Comparison of ENCODE assay signal across 16 mouse cellular contexts in the genomic region with DNA sequence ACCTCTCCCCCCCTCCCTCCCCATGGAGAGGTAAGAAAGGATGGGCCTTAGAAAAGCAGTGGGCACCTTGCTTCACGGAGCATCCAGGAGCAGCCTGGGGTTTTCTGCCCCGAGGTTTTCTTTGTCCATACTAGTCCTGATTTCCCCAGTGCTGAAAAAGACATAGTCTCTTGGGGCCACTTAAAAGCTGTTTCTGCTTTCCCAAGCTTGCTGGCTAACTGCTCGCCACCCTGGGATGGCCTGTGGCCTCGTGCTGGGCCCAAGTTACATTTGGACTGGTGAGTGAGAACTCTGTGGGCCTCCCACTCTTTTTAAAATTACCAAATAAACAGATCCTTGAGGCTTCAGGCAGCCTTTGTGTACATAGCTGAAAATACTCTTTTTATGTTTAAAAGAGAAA. TPM values are rescaled to one million over a fixed set of nuclear protein-coding genes. Genes with fewer than 3 reads are reported as not detected.
A peak's percentile ranks its signal among the peaks of the same experiment; 100 is the strongest.
DNase-seq lines count a peak whose midpoint lies in the region; ATAC-seq and TF ChIP-seq lines count a peak whose summit lies in the region.
"Had no signal": no experiment of that assay in that cellular context is flagged by ENCODE, and none has a peak within 500 bp of the region (broad histone marks: within the 10 kb centered on the region; RNA-seq: fewer than 3 reads in every experiment).

No protein-coding gene starts in this region.

- TF ChIP-seq RAD21 in CH12.LX (IDR thresholded peaks at IDR 0.05; ENCODE audit: low read depth, low read length) = no peak

- H3K79me2 ChIP-seq in CH12.LX (replicated peaks; ENCODE audit: control insufficient read depth, extremely low read depth, insufficient read depth, poor library complexity, severe bottlenecking) = no peaks in the 10 kb centered on the region

- H3K27ac ChIP-seq in CH12.LX (ENCODE audit: insufficient read depth, low read depth) = no peak overlapping the region
- peak overlapping the region; percentile 85 for H3K27ac ChIP-seq in embryonic facial prominence, embryonic 14.5 days (replicated peaks; ENCODE audit: low read depth, low read length)
- H3K27ac ChIP-seq: kidney, postnatal 0 days; liver, embryonic 15.5 days; midbrain, embryonic 13.5 days had no signal

- H3K4me3 ChIP-seq in CH12.LX (replicated peaks in 1 of 3; ENCODE audit: low read depth in 2 of 3, low read length in 2 of 3, poor library complexity in 1 of 3) = no peak overlapping the region
- no peak overlapping the region for H3K4me3 ChIP-seq in embryonic facial prominence, embryonic 14.5 days (ENCODE audit: low read depth, low read length)
- H3K4me3 ChIP-seq: liver, embryonic 15.5 days; midbrain, embryonic 13.5 days had no signal

- in situ Hi-C loops in CH12.LX (cut with MboI; ENCODE audit: low pct_ligation_motif_present, low pct_unique_long_range_greater_than_20kb, low sequenced_read_pairs) = no loop called here

- ATAC-seq in embryonic facial prominence, embryonic 14.5 days (ENCODE audit: low read depth) = no peak

- TF ChIP-seq CTCF in CH12.LX (conservative IDR thresholded peaks at IDR 0.05 in 1 of 2, IDR thresholded peaks at IDR 0.05 in 1 of 2; ENCODE audit: low read depth in 2 of 2, low read length in 2 of 2) = no peak

- peaks cover 4 to 46% of the 10 kb centered on the region in 2 experiments; a peak in 3 of 4 replicates for H3K4me1 ChIP-seq in CH12.LX (ENCODE audit: control insufficient read depth in 1 of 2, insufficient read depth in 2 of 2)
- H3K4me1 ChIP-seq in embryonic facial prominence, embryonic 14.5 days (ENCODE audit: control insufficient read depth, insufficient read depth, low read length) = peaks cover 30% of the 10 kb centered on the region

- H3K27me3 ChIP-seq in CH12.LX (replicated peaks) = no peaks in the 10 kb centered on the region
- no peaks in the 10 kb centered on the region for H3K27me3 ChIP-seq in embryonic facial prominence, embryonic 14.5 days (replicated peaks; ENCODE audit: control insufficient read depth, insufficient read depth, low read length)
- H3K27me3 ChIP-seq: liver, embryonic 15.5 days; midbrain, embryonic 13.5 days had no signal

- H3K36me3 ChIP-seq in CH12.LX (replicated peaks in 1 of 2; ENCODE audit: control insufficient read depth in 1 of 2, insufficient read depth in 1 of 2, low read length in 1 of 2) = peaks cover 0 to under 1% of the 10 kb centered on the region in 2 experiments
- H3K36me3 ChIP-seq in embryonic facial prominence, embryonic 14.5 days (ENCODE audit: control insufficient read depth, insufficient read depth, low read length) = no peaks in the 10 kb centered on the region
- H3K36me3 ChIP-seq: liver, embryonic 15.5 days; midbrain, embryonic 13.5 days had no signal

- dilution Hi-C loops in CH12.LX (cut with MboI; ENCODE audit: extremely low pct_ligation_motif_present, extremely low pct_unique_long_range_greater_than_20kb, low sequenced_read_pairs) = no loop called here

- no peak for TF ChIP-seq EP300 in CH12.LX (IDR thresholded peaks at IDR 0.05; ENCODE audit: low read length)

- WGBS in embryonic facial prominence, embryonic 14.5 days = 48% methylated on average over 4 of the region's 4 CpGs

- TF ChIP-seq POLR2A in CH12.LX (IDR thresholded peaks at IDR 0.05; ENCODE audit: low read depth, low read length) = no peak

- DNase-seq in adrenal gland, postnatal 14 days = peak; percentile 48
- no peak for DNase-seq in adrenal gland, postnatal 4 days (ENCODE audit: low spot score in 2 of 2)
- DNase-seq in heart, adult 9 months (ENCODE audit: low spot score in 2 of 2) = peak; percentile 44 to 60
- no peak for DNase-seq in heart, postnatal 4 days
- no peak for DNase-seq in CH12.LX (ENCODE audit: extremely low read depth)
- no peak for DNase-seq in embryonic facial prominence, embryonic 14.5 days (ENCODE audit: low spot score)
- no peak for DNase-seq in embryo, embryonic 10 days (ENCODE audit: low spot score)
- no peak for DNase-seq in frontal cortex, adult 2 months (ENCODE audit: extremely low spot score in 1 of 2, low spot score in 1 of 2)
- DNase-seq: cerebellum, postnatal 36 days; lung, postnatal 36 days had no signal

- peak overlapping the region; percentile 17; the same call in 1 of the 2 replicates for H3K9ac ChIP-seq in CH12.LX (ENCODE audit: insufficient read depth, low read depth)
- peak overlapping the region; percentile 35; the same call in 1 of the 2 replicates for H3K9ac ChIP-seq in embryonic facial prominence, embryonic 14.5 days (ENCODE audit: low read depth, low read length)
- H3K9ac ChIP-seq: liver, embryonic 15.5 days; midbrain, embryonic 13.5 days had no signal

- H3K4me2 ChIP-seq in CH12.LX (ENCODE audit: insufficient read depth, low read depth, poor library complexity, severe bottlenecking) = no peak overlapping the region; the same call in 1 of the 2 replicates
- H3K4me2 ChIP-seq in embryonic facial prominence, embryonic 14.5 days (ENCODE audit: low read depth, low read length) = 0 out of 2 replicates have a peak overlapping the region, but pooled peaks have one; percentile 16
- H3K4me2 ChIP-seq: liver, embryonic 15.5 days; midbrain, embryonic 13.5 days had no signal

- no peaks in the 10 kb centered on the region for H3K9me3 ChIP-seq in CH12.LX (replicated peaks; ENCODE audit: low read length)
- no peaks in the 10 kb centered on the region for H3K9me3 ChIP-seq in embryonic facial prominence, embryonic 14.5 days (ENCODE audit: control insufficient read depth, low read length)
- H3K9me3 ChIP-seq: liver, embryonic 15.5 days; midbrain, embryonic 13.5 days had no signal

TF ChIP-seq in CH12.LX, 34 proteins besides CTCF, POLR2A, EP300 and RAD21:
- no peak for TF ChIP-seq NRF1 (IDR thresholded peaks at IDR 0.05; ENCODE audit: low read depth, low read length)
- TF ChIP-seq BHLHE40 (IDR thresholded peaks at IDR 0.05; ENCODE audit: low read depth, low read length) = no peak
- TF ChIP-seq JUND (conservative IDR thresholded peaks at IDR 0.05; ENCODE audit: low read depth, low read length) = no peak
- no peak for TF ChIP-seq SMC3 (IDR thresholded peaks at IDR 0.05; ENCODE audit: low read depth, low read length)
- TF ChIP-seq JUN (IDR thresholded peaks at IDR 0.05; ENCODE audit: insufficient read depth, low read depth, low read length) = no peak
- no peak for TF ChIP-seq TBP (conservative IDR thresholded peaks at IDR 0.05; ENCODE audit: low read depth, low read length)
- TF ChIP-seq SIN3A (IDR thresholded peaks at IDR 0.05; ENCODE audit: low read length) = no peak
- no peak for TF ChIP-seq PAX5 (IDR thresholded peaks at IDR 0.05; ENCODE audit: low read length)
- no peak for TF ChIP-seq USF1 (IDR thresholded peaks at IDR 0.05; ENCODE audit: low read depth, low read length)
- TF ChIP-seq E2F4 (IDR thresholded peaks at IDR 0.05; ENCODE audit: insufficient replicate concordance, low read depth, low read length) = no peak
TF ChIP-seq in CH12.LX: peak in this region for 0.

RNA-seq across cellular contexts. Expression of gene 4930558K02Rik, which starts 2.1 kb away (rescaled TPM):
- not detected in 2 replicates for total RNA-seq in adrenal gland, postnatal 14 days (2021)
- total RNA-seq in adrenal gland, postnatal 4 days (2021) = under 1 TPM in 1 of 2 experiments, not detected in 1; 0.31 TPM
- total RNA-seq in heart, postnatal 4 days (2021) = not detected
- total RNA-seq in CH12.LX (2012; rRNA removed) (not detected in 2 replicates), CH12.LX (2014; rRNA removed) (not detected in 2 replicates)
- polyA plus RNA-seq in CH12.LX (2012; ENCODE audit: insufficient read length, low read depth) = 0.42 TPM in 1 of 2 replicates, not detected in the other
- polyA plus RNA-seq in embryonic facial prominence, embryonic 14.5 days (2014; fragmentation: Nextera tagmentation; extraction: Ambion mirVana) = not detected in 2 replicates
- 0.11 and 0.12 TPM in 2 replicates for polyA plus RNA-seq in frontal cortex, adult 2 months (2012; rRNA removed)
- polyA plus RNA-seq: heart, postnatal 0 days; kidney, postnatal 0 days; liver, embryonic 15.5 days; midbrain, embryonic 13.5 days; neural tube, embryonic 11.5 days; small intestine, adult 2 months had no signal

RNA-seq across cellular contexts. Expression of gene Pigc, which starts 8.3 kb away (rescaled TPM):
- 18.0 and 23.1 TPM in 2 replicates for total RNA-seq in adrenal gland, postnatal 14 days (2021)
- total RNA-seq in adrenal gland, postnatal 4 days (2021) = 10 to 100 TPM; 22.2 to 27.0 TPM
- 10 to 100 TPM; 14.8 to 16.7 TPM for total RNA-seq in heart, postnatal 4 days (2021)
- total RNA-seq in CH12.LX (2012; rRNA removed) (11.6 and 11.7 TPM in 2 replicates), CH12.LX (2014; rRNA removed) (15.8 and 17.4 TPM in 2 replicates)
- 12.4 and 15.9 TPM in 2 replicates for polyA plus RNA-seq in CH12.LX (2012; ENCODE audit: insufficient read length, low read depth)
- 40.8 and 45.8 TPM in 2 replicates for polyA plus RNA-seq in embryonic facial prominence, embryonic 14.5 days (2014; fragmentation: Nextera tagmentation; extraction: Ambion mirVana)
- 17.5 and 19.7 TPM in 2 replicates for polyA plus RNA-seq in frontal cortex, adult 2 months (2012; rRNA removed)

Comparison
In these comparisons a context has a peak if more than half of its experiments do, and no peak if none do; other contexts are left out.
1. DNase-seq: peak in adrenal gland, postnatal 14 days (single experiment) and heart, adult 9 months (2 of 2); none in adrenal gland, postnatal 4 days (0 of 2), heart, postnatal 4 days (single experiment), CH12.LX (single experiment), embryonic facial prominence, embryonic 14.5 days (single experiment), embryo, embryonic 10 days (single experiment) and frontal cortex, adult 2 months (0 of 2).